Mouse (Mus musculus) common myeloid progenitor, adult 5-6 weeks (primary cell): ENCODE measurements around the gene Pmm1. TPM values are rescaled to one million over a fixed set of nuclear protein-coding genes. Genes with fewer than 3 reads are reported as not detected.
"Not testable (repeated sequence)": the region's sequence is repeated elsewhere in the genome, so short reads cannot be mapped to it uniquely, and the experiment has no call there.

Experiments used
- ATAC-seq: replicated peaks from 2 replicates; pipeline ENCODE4 v1.8.0; 2016; ENCODE audit warnings: low read depth, mild to moderate bottlenecking, moderate TSS enrichment, inconsistent platforms; ENCODE audit not compliant: poor library complexity, severe bottlenecking
- total RNA-seq: library from RNA; stranded (forward); fragments of 200-1000, 187-1606 nt; gene quantifications from 2 replicates; pipeline ENCODE4 v1.2.3, GENCODE M21; 2017

Pmm1 gene
- 15.1 and 17.1 TPM in 2 replicates for total RNA-seq

GRCm38 (mm10) chr15:81960171-81961077, at the start of gene Pmm1:
Gene Pmm1 (minus strand): TSS chr15:81960930.
- peak; percentile 92 for ATAC-seq

GRCm38 (mm10) chr15:82004257-82004656, 43.5 kb upstream of the Pmm1 start:
- no peak for ATAC-seq

- ATAC-seq: no peak
Observed at GRCm38 (mm10) chr15:81993992-81994391, 33.3 kb upstream of the Pmm1 start.

- ATAC-seq: peak; percentile 65
Observed at GRCm38 (mm10) chr15:81990549-81990948, 29.8 kb upstream of the Pmm1 start.

- ATAC-seq: peak; percentile 84
Observed at GRCm38 (mm10) chr15:81989371-81990062, 28.8 kb upstream of the Pmm1 start.

- ATAC-seq: no peak
Observed at GRCm38 (mm10) chr15:81987646-81988045, 26.9 kb upstream of the Pmm1 start, which contains the start of gene Xrcc6. Gene Xrcc6 (plus strand): TSS chr15:81987835.

GRCm38 (mm10) chr15:81985267-81986161, 24.8 kb upstream of the Pmm1 start:
- ATAC-seq: no peak

GRCm38 (mm10) chr15:81982173-81982572, 21.4 kb upstream of the Pmm1 start:
- no peak for ATAC-seq

GRCm38 (mm10) chr15:81980321-81980720, 19.6 kb upstream of the Pmm1 start, which contains the start of gene 1700029P11Rik:
Gene 1700029P11Rik (plus strand): TSS chr15:81980540.
- ATAC-seq: no peak

- ATAC-seq: not testable (repeated sequence)
Observed at GRCm38 (mm10) chr15:81975156-81975555, 14.4 kb upstream of the Pmm1 start.

- not testable (repeated sequence) for ATAC-seq
Observed at GRCm38 (mm10) chr15:81970498-81970897, 9.8 kb upstream of the Pmm1 start.

- not testable (repeated sequence) for ATAC-seq
Observed at GRCm38 (mm10) chr15:81969635-81970034, 8.9 kb upstream of the Pmm1 start.

- no peak for ATAC-seq
Observed at GRCm38 (mm10) chr15:81969173-81969572, 8.4 kb upstream of the Pmm1 start.

GRCm38 (mm10) chr15:81968447-81968846, 7.7 kb upstream of the Pmm1 start:
- ATAC-seq: 0 out of 2 replicates have a peak, but pooled peaks have one; percentile 29

GRCm38 (mm10) chr15:81967821-81968220, 7.1 kb upstream of the Pmm1 start:
- no peak for ATAC-seq

- ATAC-seq: no peak
Observed at GRCm38 (mm10) chr15:81966062-81966829, 5.5 kb upstream of the Pmm1 start.

GRCm38 (mm10) chr15:81964980-81965545, 4.3 kb upstream of the Pmm1 start:
- no peak for ATAC-seq

GRCm38 (mm10) chr15:81964262-81964661, 3.5 kb upstream of the Pmm1 start:
- no peak for ATAC-seq

- no peak for ATAC-seq
Observed at GRCm38 (mm10) chr15:81961078-81961451, 335 bp upstream of the Pmm1 start.
